Mouse (Mus musculus) fat pad, adult 2 months (tissue): Measurements from ENCODE around the gene Prp2.
"Not testable (repeated sequence)": the region's sequence is repeated elsewhere in the genome, so short reads cannot be mapped to it uniquely, and the experiment has no call there.

ENCODE experiments used
- DNase-seq: peaks from one replicate; pipeline ENCODE4 v3.0.0-alpha.2; 2011; ENCODE audit warnings: low read depth, low spot score; ENCODE audit errors: extremely low read depth

Gene Prp2

DNA sequence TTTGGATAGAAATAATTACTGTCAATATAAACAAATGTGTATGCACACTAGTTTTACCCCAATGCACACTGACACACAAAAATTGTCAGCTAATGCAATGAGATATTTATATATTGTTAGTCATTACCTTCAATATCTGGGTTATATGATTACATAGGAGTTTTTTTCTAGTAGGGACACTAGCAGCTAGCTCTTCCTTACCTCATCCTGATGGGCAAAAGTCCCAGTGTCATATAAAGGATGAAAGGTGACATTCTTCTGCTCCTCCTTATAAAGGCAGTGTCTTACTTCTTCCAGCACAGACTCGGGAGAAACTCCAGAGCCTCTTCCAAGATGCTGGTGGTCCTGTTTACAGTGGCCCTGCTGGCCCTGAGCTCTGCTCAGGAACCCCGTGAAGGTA lies at the start of gene Prp2:
TSS of gene Prp2 (plus strand) at position 301 of the 400 bp plus-strand sequence.
- not testable (repeated sequence) for DNase-seq

DNA sequence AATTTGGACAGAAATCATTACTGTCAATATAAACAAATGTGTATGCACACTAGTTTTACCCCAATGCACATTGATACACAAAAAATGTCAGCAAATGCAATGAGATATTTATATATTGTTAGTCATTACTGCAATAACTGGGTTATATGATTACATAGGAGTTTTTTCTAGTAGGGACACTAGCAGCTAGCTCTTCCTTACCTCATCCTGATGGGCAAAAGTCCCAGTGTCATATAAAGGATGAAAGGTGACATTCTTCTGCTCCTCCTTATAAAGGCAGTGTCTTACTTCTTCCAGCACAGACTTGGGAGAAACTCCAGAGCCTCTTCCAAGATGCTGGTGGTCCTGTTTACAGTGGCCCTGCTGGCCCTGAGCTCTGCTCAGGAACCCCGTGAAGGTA lies 26.2 kb upstream of the Prp2 start, which contains the start of gene Prh1:
TSS of gene Prh1 (plus strand) at position 301 of the 400 bp plus-strand sequence.
- not testable (repeated sequence) for DNase-seq

DNA sequence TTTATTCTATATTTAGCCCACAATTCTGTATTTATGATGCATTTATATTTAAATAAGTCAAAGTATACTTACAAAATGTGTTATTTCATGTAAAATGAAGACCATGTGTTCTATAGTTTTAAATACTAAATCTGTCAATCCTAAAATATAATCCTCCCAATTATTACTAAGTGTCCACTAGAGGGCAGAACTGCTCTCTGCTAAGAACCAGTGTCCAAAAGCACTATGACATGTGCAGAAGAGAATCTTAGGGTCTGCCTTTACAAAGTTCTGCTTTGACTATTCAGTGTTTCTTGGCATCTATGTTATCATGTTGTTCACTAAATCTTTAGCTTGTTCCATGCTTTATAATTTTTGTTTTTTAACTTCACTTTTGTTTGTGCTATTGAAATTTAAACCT lies 53.7 kb downstream of the Prp2 start:
- no peak for DNase-seq
